Mouse (Mus musculus) urinary bladder, postnatal 0 days (tissue): ENCODE data around the gene Olfr594. TPM values are rescaled to one million over a fixed set of nuclear protein-coding genes. Genes with fewer than 3 reads are reported as not detected.

Source experiments
- microRNA-seq: library from miRNA; unstranded; fragments of <30 nt; microRNA quantifications from one replicate; pipeline ENCODE4, GENCODE M21; 2016
- polyA plus RNA-seq: library from polyadenylated mRNA; unstranded; fragments of >200 nt; fragmentation: Nextera tagmentation; extraction: Ambion mirVana; gene quantifications from 2 replicates; pipeline ENCODE4 v1.2.1, GENCODE M21; 2015

The Olfr594 gene
- polyA plus RNA-seq = not detected in 2 replicates

GRCm38 (mm10) chr7:103216696-103217095 is at the start of gene Olfr594:
Gene Olfr594 (plus strand): TSS chr7:103216996.

GRCm38 (mm10) chr7:103178240-103178639 is 38.6 kb upstream of the Olfr594 start, which contains the start of gene Olfr591:
Gene Olfr591 (minus strand): TSS chr7:103178340.

DNA sequence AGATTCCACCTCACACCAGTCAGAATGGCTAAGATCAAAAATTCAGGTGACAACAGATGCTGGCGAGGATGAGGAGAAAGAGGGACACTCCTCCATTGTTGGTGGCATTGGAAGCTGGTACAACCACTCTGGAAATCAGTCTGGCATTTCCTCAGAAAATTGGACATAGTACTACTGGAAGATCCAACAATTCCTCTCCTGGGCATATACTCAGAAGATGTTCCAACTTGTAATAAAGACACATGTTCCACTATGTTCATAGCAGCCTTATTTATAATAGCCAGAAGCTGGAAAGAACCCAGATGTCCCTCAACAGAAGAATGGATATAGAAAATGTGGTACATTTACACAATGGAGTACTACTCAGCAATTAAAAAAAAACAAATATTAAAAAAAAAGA is 32.3 kb upstream of the Olfr594 start, which contains the start of gene Olfr592:
Gene Olfr592 (plus strand): TSS at position 301 of the 400 bp plus-strand sequence.

GRCm38 (mm10) chr7:103211562-103211961 is 5.2 kb upstream of the Olfr594 start, which contains the start of gene Olfr593:
Gene Olfr593 (plus strand): TSS chr7:103211862.

DNA sequence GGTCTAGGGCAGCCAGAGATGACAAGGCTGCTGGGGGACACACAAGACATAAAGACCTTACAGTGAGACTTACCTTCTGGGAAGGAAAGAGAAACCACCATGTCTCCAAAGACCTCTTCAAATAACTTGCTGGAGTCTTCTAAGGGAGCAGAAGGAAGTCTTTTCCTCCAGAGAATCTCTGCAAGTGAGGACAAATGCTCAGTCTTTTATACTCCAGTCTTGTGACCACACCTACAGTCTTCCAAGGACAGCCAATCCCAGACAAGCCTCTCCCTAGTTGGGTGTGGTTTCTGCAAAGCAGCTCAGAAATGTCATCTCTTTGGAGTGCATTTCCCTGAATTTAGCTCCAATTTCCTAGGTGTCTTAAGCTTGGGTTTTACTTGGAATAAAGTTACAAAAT is 35.6 kb downstream of the Olfr594 start, which contains the start of gene Usp17ld:
Gene Usp17ld (minus strand): TSS at position 101 of the 400 bp plus-strand sequence.

Small RNA genes lying within 50 kb of the gene (microRNA-seq; reads per million reads assigned to microRNA genes)
- gene Gm23550 (not detected), gene Gm25171 (not detected)

Other genes starting within 250 kb of the Olfr594 start
- gene Olfr577, start 241.1 kb upstream of the Olfr594 start, polyA plus RNA-seq = not detected in 2 replicates
- gene Olfr578, start 227.7 kb upstream of the Olfr594 start, polyA plus RNA-seq = not detected in 2 replicates
- not detected in 2 replicates for gene Olfr582, start 179.0 kb upstream of the Olfr594 start, polyA plus RNA-seq
- gene Olfr583, start 165.7 kb upstream of the Olfr594 start, polyA plus RNA-seq = not detected in 2 replicates
- not detected in 2 replicates for gene Olfr584, start 135.1 kb upstream of the Olfr594 start, polyA plus RNA-seq
- not detected in 2 replicates for gene Olfr585, start 119.3 kb upstream of the Olfr594 start, polyA plus RNA-seq
- not detected in 2 replicates for gene Olfr586, start 91.4 kb upstream of the Olfr594 start, polyA plus RNA-seq
- gene Olfr588-ps1, start 76.1 kb upstream of the Olfr594 start, polyA plus RNA-seq = not detected in 2 replicates
- not detected in 2 replicates for gene Olfr589, start 60.6 kb upstream of the Olfr594 start, polyA plus RNA-seq
- gene Olfr591, start 38.7 kb upstream of the Olfr594 start, polyA plus RNA-seq = not detected in 2 replicates
- not detected in 2 replicates for gene Olfr592, start 32.2 kb upstream of the Olfr594 start, polyA plus RNA-seq
- gene Olfr593, start 5.1 kb upstream of the Olfr594 start, polyA plus RNA-seq = not detected in 2 replicates
- not detected in 2 replicates for gene Usp17ld, start 35.5 kb downstream of the Olfr594 start, polyA plus RNA-seq
- gene Olfr596, start 88.7 kb downstream of the Olfr594 start, polyA plus RNA-seq = not detected in 2 replicates
- not detected in 2 replicates for gene Olfr597, start 99.3 kb downstream of the Olfr594 start, polyA plus RNA-seq
- not detected in 2 replicates for gene Olfr598, start 106.6 kb downstream of the Olfr594 start, polyA plus RNA-seq
- not detected in 2 replicates for gene Olfr599, start 118.9 kb downstream of the Olfr594 start, polyA plus RNA-seq
- not detected in 2 replicates for gene Olfr600, start 132.7 kb downstream of the Olfr594 start, polyA plus RNA-seq
- gene Olfr601, start 145.7 kb downstream of the Olfr594 start, polyA plus RNA-seq = not detected in 2 replicates
- not detected in 2 replicates for gene Olfr603, start 169.2 kb downstream of the Olfr594 start, polyA plus RNA-seq
- gene Usp17lc, start 198.1 kb downstream of the Olfr594 start, polyA plus RNA-seq = not detected in 2 replicates
- gene Olfr605, start 228.4 kb downstream of the Olfr594 start, polyA plus RNA-seq = not detected in 2 replicates
- gene Olfr606, start 232.1 kb downstream of the Olfr594 start, polyA plus RNA-seq = not detected in 2 replicates
- gene Olfr607, start 247.2 kb downstream of the Olfr594 start, polyA plus RNA-seq = not detected in 2 replicates